Mouse (Mus musculus): ENCODE data around the gene Rad54l2.

The Rad54l2 gene

DNA sequence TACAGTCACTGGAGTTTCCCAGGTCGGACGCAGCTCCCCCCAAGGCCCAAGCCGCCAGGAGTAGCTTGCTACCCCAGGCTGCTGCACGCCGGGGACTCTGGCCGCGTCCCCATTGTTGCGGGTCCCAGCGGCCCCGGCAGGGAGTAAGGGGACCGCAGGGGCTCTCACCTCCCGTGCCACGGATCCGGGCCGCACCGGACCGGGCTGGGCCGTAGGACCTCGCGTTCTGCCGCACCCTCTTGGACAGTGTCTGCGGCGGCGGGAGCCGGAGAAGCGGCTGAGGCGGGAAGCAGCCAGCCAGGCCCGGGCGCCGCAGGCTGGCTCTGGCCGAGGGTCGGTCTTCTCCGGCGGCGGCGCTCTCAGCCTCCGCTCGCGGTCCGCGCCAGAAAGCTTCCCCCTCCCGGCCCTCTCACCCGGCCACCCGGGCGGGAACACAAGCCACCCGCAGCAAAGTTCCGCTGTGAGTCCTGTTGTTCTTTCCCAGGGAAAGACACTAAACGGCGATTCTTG lies at the start of gene Rad54l2:
TSS of gene Rad54l2 (minus strand) at position 383 of the 510 bp plus-strand sequence.
- DNase-seq = peak; percentile 84

DNA sequence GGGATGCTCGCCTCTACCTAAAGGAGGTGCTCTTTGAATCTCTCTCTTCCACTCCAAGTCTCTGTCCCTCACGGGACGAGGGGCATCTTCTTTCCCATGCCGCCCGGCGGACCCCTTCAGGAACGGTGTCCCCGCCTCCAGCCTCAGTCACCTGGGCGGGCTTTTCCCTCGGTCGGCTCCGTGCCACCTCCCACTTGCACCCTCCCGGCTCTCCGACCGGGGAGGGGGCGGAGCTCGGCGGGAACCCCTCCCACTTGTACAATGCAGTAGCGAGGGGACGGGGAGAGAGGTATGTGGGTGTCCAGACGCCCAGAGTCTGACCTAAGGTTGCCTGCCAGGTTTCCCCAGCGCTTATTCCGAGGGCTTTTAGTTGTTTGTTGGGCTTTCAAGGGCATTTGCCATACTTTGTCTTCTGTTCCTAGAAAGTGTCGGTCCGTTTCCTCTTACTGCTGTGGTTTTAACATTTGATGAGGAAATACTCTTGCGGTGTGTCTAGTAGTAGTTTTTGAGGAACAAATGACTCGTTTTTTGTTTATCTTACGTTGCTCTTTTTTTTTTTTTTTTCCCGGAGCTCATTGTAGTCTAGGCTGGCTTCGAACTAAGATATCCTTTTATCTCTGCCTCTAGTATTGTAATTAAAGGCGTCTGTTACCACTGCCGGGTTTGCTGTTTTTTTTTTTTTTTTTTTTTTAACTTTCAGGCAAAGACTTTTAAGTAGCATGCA lies 33.5 kb upstream of the Rad54l2 start:
- DNase-seq = peak; percentile 82

DNA sequence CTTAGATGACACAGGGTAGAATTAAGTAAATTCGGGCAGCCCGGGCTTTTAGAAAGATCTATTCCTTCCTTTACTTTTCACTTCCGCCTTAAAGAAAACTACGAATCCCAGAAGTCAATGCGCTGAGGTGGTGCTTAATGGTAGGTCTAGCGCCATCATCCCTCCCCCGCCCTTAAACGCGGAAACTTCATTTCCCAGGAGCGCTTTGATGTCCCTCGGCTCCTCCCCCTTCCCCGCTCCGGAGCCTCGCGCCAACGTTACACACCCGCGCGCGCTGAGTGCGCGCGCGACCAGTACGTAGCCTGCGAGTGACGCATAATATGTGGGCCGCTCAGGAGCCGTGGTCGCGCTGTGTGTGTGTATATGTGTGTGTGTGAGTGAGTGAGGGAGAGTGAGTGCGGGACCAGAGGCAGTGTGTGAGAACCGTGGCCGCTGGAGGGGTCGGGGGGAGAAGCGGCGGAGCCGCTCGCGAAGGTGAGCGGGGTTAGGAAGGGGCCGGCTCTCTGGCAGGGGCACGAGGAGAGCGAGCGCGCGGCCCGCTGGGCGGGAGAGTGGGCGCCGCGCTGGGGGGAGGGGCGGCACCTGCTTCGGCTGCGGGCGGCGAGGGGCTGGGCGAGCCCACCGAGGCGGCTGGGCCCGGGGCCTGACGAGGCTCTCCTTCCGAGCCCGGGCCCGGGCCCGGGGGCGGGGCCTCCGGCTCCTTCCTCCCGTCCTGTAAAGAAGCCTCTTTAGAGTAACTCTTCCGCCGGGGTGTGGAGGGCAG lies 32.8 kb upstream of the Rad54l2 start, which contains the start of gene Dcaf1:
TSS of gene Dcaf1 (plus strand) at position 257 of the 763 bp plus-strand sequence.
- DNase-seq = peak; percentile 91

DNA sequence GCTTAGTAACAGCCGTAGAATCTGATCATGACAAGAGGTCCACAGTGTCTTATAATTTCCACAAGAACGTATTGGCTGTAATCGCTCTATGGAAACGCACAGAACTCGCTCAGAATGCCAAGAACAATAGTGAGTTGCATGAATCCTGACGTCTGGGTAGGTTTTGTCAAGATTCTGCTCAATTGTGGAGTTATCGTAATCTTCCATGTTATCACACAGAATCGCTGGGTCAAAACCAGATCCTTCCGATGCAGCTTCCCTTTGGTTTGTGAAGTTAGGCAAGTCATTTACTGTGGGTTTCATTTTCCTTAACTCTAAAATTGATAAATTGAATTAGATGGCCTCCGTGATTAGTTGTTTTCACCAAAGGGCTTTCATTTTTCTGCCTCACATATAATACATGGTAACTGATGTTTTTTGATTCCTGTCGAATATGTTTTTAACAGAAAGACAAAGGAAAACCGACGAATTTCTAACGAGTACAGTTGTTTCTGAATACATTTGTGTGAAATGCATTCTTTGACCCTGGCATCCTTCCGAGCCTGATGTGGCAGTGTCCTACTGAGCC lies 32.1 kb upstream of the Rad54l2 start:
- no peak for DNase-seq

DNA sequence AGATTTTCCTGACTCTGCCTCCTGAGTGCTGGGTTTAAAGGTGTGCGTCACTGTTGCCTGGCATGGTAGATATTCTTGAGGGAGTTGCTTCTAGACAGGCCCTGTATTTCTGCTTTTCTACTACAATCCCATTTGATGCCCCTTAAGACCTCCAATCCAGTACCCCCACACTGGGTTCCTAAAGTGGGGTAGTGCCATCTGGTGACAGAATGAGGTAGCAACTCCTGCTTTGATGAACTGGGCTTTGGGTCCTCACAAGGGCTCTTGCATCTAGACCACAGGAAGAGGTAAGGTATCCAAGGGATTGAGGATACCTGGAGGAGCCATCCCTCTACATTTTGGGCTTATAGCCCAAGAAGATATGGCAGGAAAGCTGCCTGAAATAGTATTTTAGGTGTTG lies 30.2 kb upstream of the Rad54l2 start:
- DNase-seq = peak; percentile 15

DNA sequence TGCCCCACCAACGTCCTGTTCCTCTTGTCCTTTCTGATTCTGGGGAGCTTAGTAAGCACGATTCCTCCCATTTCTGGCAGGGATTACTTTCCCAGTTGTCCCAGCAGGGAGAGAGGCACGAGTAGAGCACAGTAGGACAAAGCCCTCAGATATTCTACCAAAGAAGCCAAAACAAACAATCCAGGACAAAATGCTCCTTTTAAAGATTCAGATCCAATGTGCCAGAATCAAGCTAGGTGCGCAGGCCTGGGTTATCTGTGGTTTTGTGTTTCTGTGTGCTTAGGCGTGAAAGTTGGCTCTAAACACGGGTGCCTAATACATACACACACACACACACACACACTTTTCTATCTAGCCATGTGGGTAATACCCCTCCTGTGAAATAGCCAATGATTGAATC lies 29.2 kb upstream of the Rad54l2 start:
- DNase-seq = no peak

DNA sequence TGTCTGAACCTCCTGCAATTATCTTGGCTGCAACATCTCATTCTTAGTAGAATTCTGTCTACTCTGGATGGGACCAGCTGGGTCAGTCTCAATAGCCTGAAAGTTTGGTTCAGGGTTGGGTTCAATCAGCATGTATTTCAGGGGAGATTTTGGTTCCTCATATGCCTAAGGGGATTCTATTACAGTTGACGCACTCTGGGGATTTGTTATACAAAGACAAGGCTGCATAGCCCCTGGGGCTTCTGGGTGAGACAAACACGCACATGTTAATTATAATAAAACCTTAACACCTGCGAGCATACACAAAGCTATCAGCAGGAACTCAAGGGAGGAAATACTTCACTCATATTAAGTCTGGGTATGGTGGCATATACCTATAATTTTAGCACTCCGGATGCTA lies 17.5 kb upstream of the Rad54l2 start:
- no peak for DNase-seq

DNA sequence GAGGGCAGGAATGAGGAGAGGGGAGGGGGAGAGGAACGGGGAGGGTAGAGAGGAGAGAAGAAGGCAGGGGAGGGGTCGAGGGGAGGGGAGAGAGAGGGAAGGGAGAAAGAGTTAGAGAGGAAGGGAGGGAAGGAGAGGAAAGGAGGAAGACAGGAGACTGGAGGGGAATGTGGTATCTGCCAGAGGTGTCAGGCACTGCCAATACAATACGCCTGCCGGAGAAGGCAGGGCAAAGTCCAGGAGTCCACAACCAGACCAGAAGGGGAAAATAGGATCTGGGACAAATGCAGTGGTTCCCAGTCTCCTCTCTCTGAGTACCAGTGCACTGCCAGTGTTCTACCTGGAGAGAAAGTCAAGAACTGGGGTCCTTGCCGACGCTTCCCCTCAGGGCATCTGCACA lies 1.8 kb upstream of the Rad54l2 start:
- DNase-seq = no peak

DNA sequence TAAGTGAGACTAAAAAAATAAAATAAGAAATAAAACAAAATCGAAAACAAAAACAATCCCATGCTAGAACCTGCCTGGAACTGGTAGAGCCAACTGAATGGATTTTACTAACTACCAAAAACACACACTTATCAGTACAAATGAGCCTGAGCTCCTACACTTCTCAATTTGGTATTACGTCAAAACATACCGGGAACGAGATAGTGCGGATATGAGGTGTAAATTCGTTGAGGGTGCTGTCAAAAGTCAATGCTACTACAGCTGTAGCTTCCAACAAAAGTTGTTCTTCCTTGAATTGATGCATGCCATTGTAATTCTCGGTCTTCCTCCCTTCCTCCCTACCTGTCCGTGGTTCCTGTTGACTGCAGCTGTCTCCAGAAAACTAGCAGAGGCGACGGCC lies 369 bp upstream of the Rad54l2 start:
- DNase-seq = no peak

DNA sequence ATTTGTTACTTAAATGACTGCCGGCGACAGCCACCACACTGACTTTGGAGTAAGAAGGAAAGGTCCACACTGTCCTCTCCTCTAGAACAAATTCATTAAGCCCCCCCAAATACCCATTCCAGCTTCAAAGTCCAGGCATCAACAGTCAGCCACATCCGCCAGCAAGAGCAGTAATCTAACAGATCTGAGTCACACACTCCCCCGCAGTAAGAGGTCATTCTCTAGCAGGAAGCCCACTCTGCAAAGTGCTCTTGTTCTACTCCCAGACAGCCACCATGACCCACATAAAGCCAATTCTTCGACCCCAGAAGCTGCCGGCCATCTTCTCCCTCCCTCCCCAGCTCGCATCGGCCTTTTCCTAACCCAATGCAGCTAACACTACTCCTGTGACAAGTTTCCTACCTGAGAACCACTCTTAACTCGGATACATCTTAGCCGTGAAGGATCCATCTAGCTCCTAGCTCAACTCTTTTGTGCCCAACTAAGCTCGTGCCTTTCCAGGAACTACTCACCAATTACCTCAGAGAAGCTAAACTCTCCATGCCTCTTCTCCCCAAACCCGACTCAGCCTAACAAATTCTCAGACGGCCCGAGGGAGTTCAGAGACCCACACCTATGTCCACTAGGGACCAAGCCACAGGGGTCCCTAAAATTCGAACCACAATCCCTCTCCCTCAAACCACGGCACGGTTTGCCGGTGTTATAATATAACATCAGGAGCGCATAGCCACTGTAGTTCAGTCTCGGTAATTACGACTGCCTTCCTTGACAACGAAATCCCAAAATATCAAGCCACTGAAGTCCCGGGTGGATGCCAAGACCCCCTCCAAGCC lies 799 bp downstream of the Rad54l2 start:
- DNase-seq = no peak

DNA sequence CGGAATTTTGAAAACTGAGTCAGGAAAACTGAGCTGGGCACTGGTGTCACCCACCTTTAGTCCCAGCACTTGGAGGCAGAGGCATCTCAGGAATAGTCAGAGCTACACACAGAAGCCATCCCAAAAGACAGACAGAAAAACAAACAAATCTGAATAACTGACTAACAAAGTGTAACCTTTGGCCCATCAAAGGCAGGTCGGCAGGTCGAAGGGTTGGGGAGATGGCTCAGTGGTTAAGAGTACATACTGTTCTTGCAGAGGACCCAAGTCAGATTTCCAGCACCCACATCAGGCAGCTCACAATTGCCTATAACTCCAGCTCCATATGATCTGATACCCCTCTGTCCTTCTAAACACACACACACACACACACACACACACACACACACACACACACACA lies 3.8 kb downstream of the Rad54l2 start:
- no peak for DNase-seq

DNA sequence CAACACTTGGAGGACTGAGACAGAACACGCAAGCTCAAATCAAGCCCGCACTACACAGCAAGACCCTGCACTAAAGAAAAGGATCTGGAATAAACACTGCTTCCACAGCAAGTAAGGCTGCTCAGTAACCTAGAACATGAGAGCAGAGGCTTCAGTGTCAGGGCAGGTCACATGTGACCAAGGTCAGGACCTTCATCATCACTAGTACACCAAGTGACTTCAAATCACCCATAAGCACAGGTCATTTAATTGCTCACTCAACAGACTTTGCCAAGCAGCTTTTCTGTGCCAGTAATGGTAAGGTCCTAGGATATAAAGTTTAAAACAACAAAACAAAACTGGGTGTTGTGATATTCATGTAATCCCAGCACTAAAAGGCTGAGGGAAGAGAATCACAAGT lies 5.4 kb downstream of the Rad54l2 start:
- DNase-seq = no peak

DNA sequence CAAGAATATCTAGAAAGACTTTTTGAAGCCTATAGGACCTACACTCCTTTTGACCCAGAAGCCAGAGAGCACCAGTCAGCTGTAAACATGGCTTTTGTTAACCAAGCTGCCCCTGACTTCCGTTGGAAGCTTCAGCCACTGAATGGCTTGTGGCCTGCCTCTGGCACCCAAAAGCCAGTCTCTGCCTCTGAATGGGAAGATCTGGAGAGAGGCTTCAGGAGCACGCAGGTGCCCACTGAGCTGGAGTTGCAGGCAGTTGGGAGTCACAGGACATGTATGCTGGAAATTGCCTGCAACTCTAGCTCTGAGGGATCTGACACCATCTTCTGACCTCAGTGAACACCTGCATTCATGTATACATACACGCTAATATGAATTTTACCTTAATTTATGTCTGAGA lies 8.9 kb downstream of the Rad54l2 start:
- no peak for DNase-seq

DNA sequence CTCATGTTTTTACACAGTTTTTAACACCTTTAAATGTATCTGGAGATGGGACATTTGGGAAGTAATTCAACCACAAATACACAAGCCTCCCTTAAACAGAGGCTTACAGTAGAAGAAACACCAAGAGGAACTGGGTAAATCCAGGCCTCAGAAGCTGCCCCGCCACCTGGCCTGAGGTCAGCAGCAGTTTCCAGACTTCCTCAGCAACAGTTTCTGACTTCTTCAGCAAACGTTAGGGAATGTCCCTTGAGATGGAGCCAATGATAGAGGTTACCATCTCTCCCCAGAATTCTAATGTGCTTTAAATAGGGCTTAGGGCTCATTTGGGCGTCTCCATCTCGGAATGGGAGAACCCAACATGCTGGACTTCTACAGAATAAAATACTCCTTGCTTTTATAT lies 10.7 kb downstream of the Rad54l2 start:
- DNase-seq = no peak

DNA sequence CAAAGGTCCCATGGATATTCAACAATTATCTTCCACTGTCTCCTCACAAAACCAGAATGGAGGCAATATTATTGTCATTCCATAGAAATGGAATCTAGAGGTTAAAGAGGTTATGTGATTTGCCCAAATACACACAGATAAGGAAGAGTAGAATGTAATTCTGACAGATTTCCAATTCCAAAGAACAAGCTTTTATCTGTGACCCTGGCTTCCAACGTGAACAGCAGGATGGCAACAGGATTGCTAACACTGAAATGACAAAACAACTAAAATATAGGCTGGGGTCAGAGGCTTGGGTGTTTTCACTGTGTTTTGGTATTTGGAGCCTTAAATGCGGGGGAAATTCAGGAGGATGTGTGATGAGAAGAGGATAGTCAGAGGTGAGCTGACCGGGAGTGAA lies 11.6 kb downstream of the Rad54l2 start:
- DNase-seq = no peak

DNA sequence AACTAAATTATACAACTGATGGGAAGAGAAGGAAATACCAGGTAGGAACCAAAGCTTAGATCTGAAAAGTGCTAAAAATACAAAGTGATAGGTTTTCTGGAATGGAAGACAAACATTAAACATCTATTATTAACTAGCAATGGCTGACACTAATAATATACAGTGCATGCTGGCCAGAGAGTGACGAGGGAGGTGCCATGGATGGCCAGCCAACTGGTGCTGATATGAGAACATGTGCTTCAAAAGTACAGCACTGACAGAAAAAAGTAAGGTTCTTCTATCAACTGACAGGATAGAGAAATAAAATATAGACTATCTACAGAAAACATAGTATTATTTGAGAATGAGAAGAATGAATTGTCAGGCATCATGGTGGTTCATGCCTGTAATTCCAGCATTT lies 12.9 kb downstream of the Rad54l2 start:
- DNase-seq = no peak

DNA sequence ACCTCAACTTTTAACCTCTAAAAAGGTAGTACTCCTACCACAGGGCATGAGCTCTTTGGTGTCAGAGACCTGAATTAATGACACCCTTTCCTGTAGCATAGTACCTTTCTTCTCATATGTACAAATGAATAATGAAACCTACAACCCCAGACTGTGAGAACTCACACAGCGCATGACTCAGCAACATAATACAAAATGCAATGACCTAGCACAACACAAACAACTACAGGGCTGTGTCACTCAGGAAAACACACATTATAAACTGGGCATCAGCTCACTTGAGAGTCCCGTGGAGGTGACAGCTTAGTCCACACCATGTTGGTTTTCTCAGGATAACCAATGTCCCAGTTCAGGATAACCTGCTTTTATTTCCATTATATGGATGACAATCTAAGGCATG lies 17.2 kb downstream of the Rad54l2 start:
- DNase-seq = no peak

DNA sequence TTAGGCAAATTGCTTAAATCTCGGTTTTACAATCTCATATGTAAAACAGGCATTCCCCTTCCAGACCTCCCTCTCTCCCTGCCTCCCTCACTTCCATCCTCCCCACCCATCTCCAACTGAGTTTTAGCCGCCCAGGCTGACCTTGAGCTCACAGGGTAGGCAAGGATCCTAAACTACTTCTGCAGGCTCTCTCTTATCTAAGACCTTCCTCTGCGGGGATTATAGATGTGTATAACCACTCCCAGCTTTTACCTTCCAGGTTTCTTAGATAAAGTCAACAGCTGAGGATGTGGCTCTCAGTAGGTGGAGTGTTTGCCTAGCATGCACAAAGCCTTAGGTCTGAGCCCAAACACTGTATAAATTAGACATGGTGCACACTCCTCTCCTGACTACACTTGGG lies 18.8 kb downstream of the Rad54l2 start:
- DNase-seq = no peak

DNA sequence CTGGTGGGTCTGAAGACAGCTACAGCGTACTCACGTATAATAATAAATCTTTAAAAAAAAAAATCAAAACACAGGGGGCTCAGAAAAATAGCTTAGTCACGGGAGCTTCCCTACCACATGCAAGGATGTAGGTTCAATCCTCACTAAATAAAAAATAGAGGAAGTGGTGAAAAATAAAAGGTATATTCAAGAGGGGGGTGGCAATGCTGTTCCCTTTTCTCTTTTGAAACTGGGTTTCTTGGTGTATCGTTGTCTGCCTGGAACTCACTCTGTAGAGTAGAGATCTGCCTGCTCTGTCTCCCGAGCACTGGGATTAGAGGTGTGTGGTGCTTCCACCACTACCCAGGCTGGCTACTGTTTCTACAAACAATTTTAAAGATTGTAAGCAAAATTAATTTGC lies 19.2 kb downstream of the Rad54l2 start:
- no peak for DNase-seq

DNA sequence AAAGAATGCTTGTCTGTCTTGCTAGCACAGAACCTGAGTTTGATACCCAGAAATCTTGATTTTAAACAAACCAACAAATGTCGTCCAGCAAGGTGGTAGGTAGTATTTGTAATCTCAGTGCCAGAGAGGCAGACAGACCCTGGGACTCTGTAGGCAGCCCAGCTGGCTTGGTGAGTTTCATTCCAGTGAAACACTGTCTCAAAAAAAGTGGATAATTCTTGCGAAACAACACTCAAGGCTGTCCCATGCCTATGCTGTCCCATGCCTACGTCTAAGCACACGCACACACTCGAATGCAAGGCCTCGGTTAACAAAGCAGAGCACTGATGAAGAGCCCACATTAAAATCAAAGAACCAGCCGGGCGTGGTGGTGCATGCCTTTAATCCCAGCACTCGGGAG lies 32.6 kb downstream of the Rad54l2 start:
- no peak for DNase-seq

DNA sequence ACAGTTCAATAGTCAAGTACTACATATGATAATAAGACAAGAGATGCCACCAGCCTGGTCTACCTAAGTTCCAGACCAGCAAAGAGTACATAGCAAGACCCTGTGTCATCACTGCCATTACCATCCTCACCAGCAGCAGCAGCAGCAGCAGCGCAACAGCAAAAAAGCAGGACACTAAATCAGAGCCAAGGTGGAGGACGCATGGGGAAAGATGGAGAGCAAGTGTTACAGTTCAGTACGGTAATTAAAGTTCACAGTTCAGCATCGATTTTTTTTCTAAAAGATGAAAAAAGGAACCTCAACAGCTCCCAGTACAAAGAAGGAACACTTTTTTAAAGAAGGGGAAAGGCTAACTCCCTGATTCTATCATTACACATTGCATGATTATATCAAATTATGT lies 33.2 kb downstream of the Rad54l2 start:
- DNase-seq = no peak

DNA sequence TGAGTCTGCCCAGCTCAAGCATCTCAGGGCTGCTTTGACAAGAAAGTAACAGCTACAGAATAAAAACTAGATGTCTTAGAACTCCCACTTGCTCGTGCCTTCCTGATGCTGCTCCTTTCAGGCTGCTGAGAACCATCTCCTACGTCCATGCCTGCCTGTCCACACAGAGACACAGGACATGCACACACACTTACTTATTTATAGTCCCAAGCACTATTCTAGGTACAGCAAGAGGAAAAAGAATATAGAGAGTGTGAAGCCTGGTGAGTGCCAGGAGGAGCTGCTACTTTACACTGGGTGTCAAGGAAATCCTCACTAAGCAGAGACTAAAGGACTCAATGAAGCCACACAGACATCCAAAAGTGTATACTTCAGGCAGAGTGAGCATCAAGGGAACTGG lies 34.7 kb downstream of the Rad54l2 start:
- DNase-seq = no peak

DNA sequence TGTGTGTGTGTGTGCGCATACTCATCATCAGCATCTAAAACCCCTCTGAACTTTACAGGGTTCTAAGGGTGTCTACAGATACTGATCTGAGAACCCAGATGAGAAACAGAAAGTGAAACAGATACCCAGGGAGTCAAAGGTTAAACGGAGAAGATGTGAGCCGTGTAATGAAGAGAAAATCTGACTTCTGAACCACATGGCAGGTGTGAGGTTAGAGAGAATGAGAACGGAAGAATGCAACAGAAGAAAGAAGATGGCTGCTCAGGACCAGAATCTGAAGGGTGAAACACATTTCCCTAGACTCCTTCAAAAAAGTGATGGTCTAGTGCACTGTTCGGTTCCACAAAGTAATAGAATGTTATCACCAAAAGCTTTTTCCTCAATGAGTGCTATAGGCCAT lies 36.9 kb downstream of the Rad54l2 start:
- no peak for DNase-seq

Measured in right cerebral cortex, postnatal 14 days (tissue).